Mouse (Mus musculus) MEL-GATA-1-ER (cell line): ENCODE results near the gene Baiap2.

Source experiments
- DNase-seq: peaks from one replicate; pipeline ENCODE4 v3.0.0-alpha.2; 2012; ENCODE audit warnings: low read depth; ENCODE audit errors: extremely low read depth

Baiap2 gene

GRCm38 (mm10) chr11:119947426-119947825, 4.9 kb downstream of the Baiap2 start:
- no peak for DNase-seq

DNA sequence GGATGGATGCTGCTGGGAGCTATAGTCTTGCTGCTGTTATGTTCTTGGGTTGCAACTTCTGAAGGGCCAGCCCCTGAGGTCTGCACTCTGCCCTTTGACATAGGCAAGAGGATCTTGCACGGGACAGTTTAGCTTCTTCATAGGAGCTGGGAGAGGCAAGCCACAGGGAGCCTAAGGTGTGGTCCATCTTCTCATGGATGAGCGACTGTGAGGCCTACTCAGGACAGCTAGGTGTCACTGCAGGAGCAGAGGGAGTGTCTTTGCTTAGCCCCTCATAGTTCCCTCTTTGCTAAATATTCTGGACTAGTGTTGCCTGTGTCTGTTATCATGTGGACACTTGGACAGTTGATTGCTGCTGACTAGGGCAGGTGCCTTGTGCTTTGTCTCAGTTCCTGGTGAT, 5.3 kb downstream of the Baiap2 start:
- no peak for DNase-seq

GRCm38 (mm10) chr11:119948305-119948704, 5.7 kb downstream of the Baiap2 start:
- DNase-seq: no peak

GRCm38 (mm10) chr11:119948803-119949202, 6.2 kb downstream of the Baiap2 start:
- no peak for DNase-seq

GRCm38 (mm10) chr11:119950535-119950934, 8.0 kb downstream of the Baiap2 start:
- no peak for DNase-seq

DNA sequence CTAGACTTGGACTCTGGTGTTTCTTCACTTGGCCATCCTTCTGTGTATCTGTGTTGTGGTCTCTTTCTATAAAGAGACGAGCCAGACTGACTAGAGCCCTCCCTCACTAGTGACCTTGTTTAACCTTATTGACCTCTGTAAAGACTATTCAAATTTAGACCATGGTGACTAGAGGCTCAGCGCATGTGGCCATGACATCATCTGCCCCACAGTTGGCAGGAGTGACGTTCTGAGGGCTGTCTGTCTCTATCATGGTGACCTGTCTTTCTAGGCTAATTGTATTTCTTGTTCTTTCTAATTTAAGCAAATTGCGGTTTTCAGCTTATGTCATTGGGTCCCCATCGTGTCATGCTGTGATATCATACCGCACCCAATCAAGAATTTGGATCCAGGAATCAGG, 8.8 kb downstream of the Baiap2 start:
- no peak for DNase-seq

GRCm38 (mm10) chr11:119952429-119953224, 10.1 kb downstream of the Baiap2 start:
- DNase-seq: peak; percentile 53

- peak; percentile 47 for DNase-seq
Observed at GRCm38 (mm10) chr11:119954233-119954632, 11.7 kb downstream of the Baiap2 start.

- no peak for DNase-seq
Observed at GRCm38 (mm10) chr11:119954749-119955337, 12.3 kb downstream of the Baiap2 start.

GRCm38 (mm10) chr11:119955432-119955831, 12.9 kb downstream of the Baiap2 start:
- DNase-seq: no peak

GRCm38 (mm10) chr11:119956590-119956989, 14.0 kb downstream of the Baiap2 start:
- DNase-seq: no peak

DNA sequence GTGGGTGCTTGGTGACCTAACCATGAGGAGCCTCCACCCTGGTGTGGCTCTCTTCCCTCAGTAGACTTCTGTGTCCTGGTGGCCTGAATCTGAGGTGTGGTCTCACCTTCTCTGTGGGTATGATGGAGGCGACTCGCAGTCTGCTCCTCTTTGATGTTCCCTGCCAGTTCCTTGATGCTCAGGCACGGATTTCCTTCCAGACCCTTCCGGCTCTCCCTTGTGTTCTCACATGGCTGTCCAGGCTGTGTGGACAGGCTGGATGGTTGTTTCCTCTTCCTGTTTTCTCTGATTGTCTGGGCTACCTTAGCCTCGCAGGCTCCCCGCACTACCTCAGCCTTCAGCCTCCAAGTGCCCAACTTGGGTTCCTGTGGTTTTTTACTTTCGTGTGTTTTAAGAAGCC, 16.3 kb downstream of the Baiap2 start:
- no peak for DNase-seq

GRCm38 (mm10) chr11:119959714-119960113, 17.2 kb downstream of the Baiap2 start:
- no peak for DNase-seq

DNA sequence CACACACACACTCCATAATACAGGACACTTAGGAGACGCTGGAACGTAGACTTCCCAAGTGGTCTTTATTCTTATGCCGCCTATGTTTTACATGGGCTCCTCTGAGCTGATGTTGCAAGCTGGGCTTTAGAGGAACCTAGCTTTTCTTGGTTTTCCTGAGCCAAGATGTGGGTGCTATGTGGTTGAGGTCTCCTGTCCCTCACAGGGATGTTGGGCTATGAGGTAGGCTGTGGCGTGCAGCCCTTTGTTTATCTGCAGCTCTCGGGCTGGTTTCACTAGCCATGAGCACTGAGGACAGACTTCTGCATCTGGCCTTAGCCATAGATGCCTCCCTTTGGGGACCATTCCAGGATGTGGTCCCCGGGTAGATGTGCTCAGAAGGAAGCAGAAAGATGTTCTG, 18.1 kb downstream of the Baiap2 start:
- no peak for DNase-seq

DNA sequence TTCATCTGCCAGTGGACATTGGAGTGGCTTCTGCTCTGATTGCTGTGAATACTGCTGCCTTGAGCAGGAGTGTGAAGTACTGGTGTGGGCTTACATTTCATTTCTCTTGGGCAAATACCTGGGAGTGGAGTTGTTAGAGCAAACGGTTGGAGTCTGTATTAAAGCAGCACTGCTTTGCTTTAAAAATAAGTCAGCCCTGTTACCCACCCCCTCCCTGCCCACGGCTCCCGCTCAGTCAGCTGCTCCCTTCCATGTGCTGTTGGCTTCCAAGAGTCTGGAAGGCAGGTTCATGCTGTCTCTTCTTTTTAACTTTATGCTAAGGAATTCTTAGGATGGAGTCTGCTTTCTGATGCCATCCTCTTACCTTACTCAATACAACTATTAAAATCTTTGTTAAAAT, 18.9 kb downstream of the Baiap2 start:
- no peak for DNase-seq

DNA sequence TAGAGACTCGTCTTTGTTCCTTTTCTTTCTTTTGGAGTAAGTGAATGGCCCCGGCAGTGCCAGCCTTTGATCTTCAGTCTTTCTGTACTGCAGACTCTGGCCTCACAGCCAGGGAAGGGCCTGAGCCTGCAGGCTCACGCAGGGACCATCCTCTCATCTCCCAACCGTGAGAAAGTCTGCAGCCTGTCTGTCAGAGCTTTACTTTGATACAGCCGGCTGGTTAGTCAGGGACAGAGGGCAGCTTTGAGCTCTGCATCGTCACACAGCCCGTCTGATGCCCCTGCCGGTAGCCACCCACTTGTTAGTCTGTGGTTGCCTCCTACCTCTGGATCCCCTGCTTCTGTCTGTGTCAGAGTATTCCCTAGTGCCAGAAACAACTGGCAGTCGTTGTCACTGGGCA, 22.5 kb downstream of the Baiap2 start:
- DNase-seq: no peak

DNA sequence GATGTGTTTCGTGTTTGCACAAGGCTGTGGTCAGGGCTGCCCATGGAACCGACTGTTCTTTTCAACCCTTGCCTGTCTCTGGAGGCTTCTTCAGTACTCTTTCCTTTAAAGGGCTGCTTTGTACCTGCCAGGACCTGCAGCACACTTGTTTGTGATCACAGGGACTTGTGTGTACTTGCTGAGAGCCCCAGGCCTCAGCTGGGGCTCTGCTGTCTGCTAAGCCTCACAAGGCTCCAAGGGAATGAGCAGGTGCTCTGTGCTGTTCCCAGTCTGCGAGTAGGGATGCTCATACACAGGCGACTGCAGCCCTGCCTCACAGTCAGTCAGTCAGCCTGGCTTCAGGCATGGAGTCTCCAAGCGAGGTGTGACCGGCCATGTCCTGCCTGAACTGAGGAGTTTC, 23.7 kb downstream of the Baiap2 start:
- no peak for DNase-seq

GRCm38 (mm10) chr11:119967401-119967800, 24.8 kb downstream of the Baiap2 start:
- no peak for DNase-seq

- DNase-seq: no peak
Observed at GRCm38 (mm10) chr11:119967892-119968291, 25.3 kb downstream of the Baiap2 start.

DNA sequence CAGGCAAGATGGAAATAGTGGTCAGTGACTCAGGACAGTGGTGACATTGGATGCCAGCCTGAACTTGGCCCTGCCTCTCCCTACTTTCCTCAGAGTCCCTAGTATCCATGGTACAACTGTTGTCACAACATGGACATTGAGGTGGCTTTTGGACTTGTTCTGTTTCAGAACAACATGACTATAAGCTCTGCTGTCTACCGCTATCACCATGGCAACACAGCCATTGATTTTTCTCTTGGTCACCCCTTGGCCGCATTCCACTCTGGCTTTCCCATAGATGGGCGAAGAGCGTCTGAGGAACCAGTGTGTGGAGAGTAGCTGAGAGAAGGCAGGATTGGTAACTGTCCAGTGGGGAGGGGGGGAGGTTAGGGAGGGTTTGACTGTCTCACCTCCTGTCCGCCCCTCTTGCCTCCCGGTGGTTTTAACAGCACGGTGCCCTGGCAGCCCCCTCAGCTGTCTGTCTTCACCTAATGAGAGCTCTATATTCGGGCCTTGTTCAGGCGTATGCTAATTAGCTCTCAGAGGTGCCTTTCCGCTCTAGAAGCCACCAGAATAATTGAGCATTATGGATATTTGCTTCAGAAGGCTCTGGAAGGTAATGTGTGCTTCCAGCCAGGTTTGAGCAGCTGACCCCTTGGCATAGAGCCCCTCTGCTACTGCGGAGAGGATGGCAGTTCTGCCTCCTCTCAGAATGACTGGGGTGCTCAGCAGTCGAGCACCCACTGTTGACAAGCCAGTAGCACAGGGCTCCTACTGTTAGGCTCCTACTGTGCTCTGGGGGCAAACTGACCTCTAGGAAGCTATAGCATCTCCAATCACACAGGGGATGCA, 27.7 kb downstream of the Baiap2 start:
- no peak for DNase-seq

DNA sequence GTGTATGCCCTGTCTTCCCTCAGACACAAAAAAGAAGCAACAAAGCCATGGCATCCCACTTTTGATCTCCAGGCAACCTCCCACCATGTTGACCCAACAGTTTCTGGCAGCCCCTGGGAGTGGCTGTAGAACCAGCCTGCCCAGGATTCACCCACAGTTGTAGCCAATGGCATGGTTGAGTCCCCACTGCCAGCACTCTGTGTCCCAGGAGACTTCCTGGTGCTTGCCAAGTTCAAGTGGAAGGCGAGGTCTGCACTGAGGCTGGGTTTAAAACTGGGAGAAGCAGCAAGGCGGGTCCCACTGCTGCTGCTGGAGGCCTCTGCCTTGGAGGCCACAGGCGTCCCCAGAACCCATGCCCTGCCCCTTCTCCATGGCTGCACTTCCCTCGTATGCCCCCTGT, 31.2 kb downstream of the Baiap2 start:
- no peak for DNase-seq
